Mouse (Mus musculus) CD4-positive, CD25-positive, alpha-beta regulatory T cell, adult 4 months (primary cell): ENCODE data around the gene Grb14. TPM values are rescaled to one million over a fixed set of nuclear protein-coding genes. Genes with fewer than 3 reads are reported as not detected.

Source experiments
- ATAC-seq: one replicate; pipeline ENCODE4 v1.8.0; 2017
- polyA plus RNA-seq, 2 experiments: library from polyadenylated mRNA; unstranded; fragments of 100-300 nt; shearing (Covaris generic); gene quantifications; one replicate each; pipeline ENCODE4 v1.2.1; 2017

Gene Grb14
- not detected for polyA plus RNA-seq

GRCm38 (mm10) chr2:65024887-65025286 lies at the start of gene Grb14:
Gene Grb14 (minus strand): TSS chr2:65024987.
- no peak for ATAC-seq

DNA sequence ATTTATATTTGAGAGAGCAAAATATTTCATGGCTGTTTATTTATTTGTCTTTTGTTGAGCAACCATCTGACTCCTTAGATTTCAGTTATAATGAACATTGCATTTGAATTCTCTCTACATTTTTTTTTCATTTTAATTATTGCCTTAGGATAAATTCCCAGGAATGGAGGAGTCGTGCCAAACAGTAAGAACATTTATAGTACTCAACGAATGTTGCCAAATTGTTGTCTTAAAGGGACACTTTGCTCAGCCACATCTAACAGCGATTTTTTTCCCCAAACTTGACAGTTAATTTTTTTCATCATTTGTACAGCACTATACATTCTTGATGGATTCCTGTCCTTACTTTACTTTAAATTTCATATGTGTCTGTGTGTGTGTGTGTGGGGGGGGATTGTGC lies 47.4 kb upstream of the Grb14 start:
- no peak for ATAC-seq

- ATAC-seq = no peak
Measured at GRCm38 (mm10) chr2:65053764-65054163, 29.0 kb upstream of the Grb14 start.

GRCm38 (mm10) chr2:65052191-65053012 lies 27.6 kb upstream of the Grb14 start:
- ATAC-seq = no peak

GRCm38 (mm10) chr2:65050776-65051175 lies 26.0 kb upstream of the Grb14 start:
- no peak for ATAC-seq

GRCm38 (mm10) chr2:65048234-65049017 lies 23.6 kb upstream of the Grb14 start:
- no peak for ATAC-seq

DNA sequence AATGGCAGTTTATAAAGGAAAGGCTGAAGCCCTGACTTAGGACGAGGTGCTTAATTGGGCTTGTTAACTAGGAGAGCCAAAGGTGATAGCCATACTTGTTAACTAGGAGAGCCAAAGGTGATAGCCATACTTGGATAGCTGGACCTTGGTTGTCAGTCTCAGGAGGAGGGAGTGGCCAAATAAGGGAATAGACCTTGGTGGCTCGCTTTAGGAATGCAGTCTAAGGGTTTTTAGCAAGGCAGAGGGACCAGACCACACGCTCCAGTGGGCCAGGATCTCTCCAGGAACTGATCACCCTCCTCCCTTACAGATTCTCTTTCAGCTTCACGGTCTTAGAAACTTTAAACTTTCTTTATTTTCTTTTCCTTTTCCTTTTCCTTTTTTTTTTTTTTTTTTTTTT lies 13.4 kb upstream of the Grb14 start:
- ATAC-seq = no peak

DNA sequence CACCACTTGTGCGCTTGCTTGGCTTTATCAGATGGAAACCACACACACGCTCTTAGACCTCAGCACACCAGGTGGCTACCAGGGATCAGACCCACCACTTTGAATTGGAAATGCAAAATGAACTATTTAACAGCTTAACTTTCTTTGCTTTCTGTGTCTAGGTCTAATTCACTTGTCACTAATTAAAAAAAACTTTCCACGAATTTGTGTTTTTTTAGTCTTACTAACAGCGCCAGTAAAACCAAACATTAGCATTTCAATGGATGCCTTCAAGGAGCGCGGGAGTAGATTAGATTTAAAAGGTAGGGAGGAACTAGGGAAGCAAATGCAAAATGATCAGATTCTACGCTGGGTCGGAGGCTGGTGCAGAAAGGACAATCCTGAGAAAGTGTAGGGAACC lies 12.8 kb upstream of the Grb14 start:
- no peak for ATAC-seq

DNA sequence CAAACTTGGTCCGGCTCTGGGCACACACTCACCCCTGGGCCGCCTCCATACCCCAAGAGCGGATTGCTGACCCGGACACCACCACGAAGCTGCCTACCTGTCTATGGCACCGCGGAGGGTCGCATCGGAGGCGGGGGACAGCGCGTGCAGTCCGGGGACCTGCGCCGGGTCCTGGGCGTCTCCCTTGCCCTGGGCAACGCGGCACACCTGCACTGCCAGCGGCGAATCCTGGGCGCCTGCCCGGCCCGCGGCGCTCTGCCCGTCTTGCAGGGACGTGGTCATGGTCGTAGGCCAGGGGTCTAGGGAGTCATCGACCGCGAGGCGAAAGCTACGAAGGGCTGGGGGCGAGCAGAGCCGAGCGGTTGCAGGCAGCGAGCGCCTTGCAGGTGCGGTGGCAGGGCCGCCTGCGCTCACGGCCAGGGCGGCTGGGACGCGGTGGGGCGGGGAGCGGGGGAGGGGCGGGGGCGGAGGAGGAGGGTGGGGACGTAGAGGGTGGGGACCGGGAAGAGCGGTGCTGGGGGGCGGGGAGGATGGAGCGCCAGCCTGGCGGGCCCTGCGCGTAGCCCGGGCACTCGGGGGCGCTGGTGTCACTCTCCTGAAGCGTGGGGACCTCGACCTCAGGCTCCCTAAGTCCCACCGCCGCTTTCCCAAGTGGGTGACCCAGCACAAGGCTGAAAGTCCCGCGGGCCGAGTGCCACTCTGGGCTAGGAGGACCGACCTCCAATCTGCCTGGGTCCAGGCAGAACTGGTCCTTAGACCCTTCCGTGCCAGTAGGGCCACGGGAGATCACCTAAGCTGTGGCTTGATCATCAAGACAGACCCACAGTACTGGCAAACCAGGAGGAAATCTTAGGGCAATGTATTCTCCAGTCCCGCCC lies 2.2 kb downstream of the Grb14 start:
- no peak for ATAC-seq

GRCm38 (mm10) chr2:65021691-65022362 lies 3.0 kb downstream of the Grb14 start:
- no peak for ATAC-seq

DNA sequence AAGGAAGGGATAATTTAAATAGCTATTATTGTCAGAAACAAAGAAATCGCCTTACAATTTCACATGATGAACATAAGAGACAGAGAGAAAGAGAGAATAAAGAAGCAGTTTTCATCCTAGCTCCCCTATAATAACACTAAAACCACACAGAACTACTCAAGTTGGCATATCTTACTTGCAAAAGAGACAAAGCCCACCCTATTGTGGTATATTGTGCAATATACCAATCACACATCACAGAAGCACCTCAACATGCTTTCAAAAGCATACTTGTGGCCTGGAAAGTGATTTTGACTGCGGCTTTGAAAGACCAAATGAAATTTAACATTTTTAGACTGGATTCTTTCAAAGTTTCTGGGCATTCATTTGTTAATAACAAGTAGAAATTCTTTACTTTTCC lies 7.4 kb downstream of the Grb14 start:
- no peak for ATAC-seq

GRCm38 (mm10) chr2:65014552-65014951 lies 10.2 kb downstream of the Grb14 start:
- no peak for ATAC-seq

- no peak for ATAC-seq
Measured at GRCm38 (mm10) chr2:65010105-65010504, 14.7 kb downstream of the Grb14 start.

DNA sequence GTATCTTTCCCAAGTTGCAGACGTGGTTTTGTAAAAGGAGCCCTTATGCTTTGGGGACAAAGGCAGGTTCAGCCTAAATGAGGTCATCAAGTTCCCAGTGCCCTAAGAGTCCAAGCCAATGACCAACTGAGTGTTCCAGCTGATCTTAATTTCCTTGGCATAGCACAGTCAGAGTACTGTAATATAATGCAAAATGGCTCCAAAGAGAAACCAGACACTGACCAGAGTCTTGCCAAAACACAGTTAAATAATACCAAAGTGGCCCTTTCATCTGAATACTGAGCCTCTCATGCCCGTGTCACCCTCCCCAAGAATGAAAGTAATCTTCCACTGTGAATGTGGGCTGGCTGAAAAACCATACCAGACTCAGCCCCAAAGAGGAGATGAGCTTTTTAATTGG lies 17.4 kb downstream of the Grb14 start:
- ATAC-seq = no peak

- ATAC-seq = no peak
Measured at GRCm38 (mm10) chr2:65005044-65005443, 19.7 kb downstream of the Grb14 start.

DNA sequence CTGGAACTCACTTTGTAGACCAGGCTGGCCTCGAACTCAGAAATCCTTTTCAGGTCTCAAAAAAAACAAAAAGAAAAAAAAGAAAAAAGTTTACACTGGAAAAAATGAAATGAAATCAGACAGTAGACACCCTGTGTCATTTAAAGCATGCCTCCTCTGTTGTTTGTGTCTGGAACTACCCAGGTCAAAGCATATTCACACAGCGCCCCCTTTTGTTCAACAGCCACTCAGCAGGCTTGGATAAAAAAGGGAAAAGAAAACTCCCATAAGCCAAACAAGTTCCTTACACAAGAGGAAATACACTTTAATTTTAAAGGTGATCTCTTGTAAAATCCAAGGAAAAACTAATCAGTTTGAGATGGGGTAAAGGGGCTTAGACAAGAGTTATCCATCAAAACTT lies 21.4 kb downstream of the Grb14 start:
- ATAC-seq = no peak

GRCm38 (mm10) chr2:65002631-65003030 lies 22.2 kb downstream of the Grb14 start:
- ATAC-seq = no peak

- ATAC-seq = no peak
Measured at GRCm38 (mm10) chr2:64995048-64995447, 29.7 kb downstream of the Grb14 start.

GRCm38 (mm10) chr2:64989426-64990187 lies 35.2 kb downstream of the Grb14 start:
- no peak for ATAC-seq

DNA sequence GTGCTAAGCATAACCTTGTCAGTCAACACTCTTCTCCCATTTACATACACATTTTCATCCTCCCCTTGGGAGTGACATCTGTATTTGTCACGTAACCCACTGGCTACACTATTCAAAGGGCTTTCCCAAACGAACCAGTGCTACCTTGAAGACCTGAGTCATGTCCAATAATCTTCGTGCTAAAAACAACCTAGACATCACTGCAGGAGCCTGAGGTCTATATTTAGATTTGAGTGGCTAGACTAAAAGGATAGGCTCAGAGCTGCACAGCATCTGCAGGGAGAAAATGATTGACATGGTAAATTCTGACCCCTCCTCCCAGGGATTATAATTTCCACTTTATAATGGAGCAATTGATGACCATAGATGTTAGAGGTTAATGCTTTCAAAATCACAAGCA lies 37.0 kb downstream of the Grb14 start:
- no peak for ATAC-seq

DNA sequence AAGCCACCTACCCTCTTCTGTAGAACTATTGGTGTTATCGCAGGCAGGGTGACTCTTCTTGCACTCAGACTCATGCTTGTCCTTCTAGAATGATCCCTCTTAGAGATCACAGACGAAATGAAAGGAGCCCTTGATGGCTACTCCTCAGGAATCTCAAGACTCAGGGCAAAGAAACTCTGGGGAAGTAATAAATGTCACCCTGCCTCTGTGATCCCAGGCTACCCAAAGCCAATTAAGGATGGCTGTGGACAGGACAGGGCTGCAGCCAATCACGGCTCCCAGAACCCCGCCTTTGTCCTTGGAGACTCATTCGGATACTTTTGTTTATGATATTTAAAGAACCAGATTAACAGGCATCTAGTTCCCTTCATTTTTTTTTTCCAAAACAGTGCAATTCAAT lies 49.2 kb downstream of the Grb14 start:
- no peak for ATAC-seq

GRCm38 (mm10) chr2:64974549-64974948 lies 50.2 kb downstream of the Grb14 start:
- ATAC-seq = no peak
